Mouse (Mus musculus): Measurements from ENCODE around the gene 2310011J03Rik.

The 2310011J03Rik gene

DNA sequence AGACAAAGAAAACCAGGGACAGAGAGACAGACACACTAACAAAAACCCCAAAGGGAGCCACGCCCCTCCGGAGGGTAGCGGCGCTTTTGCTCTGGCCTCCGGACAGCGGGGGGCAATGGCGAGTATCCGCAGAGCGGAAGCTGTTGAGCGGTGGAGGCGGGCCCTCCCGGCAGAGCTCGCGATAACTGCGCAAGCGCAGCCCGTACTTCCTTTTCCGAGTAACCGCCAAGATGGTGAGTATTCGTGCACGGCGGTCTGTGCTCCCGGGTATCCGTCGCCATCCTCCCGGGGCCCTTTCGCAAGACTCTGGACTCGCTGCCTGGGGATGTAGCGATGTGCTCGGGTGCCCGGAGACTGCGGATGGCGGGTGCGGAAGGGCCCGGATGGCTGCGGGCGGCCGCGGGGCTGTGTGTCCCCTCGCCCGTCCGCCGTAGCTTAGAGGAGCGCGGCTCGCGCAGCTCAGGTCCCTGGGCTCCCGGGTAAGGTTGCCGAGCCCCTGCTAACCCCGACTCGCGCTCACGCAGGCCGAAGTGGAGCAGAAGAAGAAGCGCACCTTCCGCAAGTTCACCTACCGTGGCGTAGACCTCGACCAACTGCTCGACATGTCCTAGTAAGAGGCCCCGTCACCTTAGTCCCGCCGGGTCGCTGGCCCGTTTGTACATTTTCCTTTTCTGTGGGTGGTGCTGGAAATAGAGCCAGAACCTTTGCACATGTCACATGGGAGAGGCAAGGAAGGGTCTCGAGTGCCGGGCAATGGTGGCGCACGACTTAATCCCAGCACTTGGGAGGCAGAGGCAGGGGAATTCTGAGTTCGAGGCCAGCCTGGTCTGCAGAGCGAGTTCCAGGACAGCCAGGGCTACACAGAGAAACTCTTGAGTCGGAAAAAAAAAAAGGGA lies 27.8 kb downstream of the 2310011J03Rik start, which contains the start of gene Rps15:
Rps15 (plus strand) TSS at position 203 of the 896 bp plus-strand sequence.
- peak; percentile 96 for DNase-seq (ENCODE audit: low spot score)

DNA sequence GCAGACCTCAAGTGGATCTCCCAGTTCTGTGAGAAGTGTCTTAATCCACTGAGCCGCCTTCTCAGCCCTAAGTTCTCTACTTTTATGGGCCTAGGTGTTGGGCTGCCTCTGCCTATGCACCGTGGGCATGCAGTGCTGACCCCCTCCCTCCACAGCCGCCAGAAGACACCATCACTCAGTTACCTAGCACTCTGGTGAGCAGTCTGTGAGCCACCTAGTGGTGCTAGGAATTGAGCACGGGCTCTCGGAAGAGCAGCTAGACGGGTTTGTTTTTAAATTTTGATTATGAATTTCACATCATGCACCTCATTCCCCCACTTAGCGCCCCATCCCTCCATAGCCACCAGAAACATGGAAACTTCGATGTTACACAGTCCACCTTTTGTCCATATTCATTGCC lies 31.7 kb downstream of the 2310011J03Rik start:
- DNase-seq (ENCODE audit: low spot score) = no peak

DNA sequence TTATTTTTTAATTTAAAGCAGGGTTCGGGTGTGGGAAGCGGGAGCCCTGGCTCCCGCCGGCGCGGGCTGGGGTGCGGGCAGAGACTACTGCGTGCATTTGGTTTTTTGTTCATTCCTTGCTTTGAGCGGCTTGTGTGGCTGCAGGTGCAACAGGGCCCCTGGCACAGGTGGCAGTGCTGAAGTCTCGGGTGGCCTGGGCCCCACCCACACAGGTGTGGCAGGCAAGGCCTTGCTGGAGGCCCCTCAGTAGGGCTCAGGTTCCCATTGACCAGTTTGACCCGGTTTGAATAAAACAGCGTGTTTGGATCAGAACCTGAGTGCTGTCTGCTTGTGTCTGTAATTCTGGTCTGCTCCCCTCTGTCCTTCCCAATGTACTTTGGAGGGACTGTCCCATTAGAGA lies 32.2 kb downstream of the 2310011J03Rik start:
- DNase-seq (ENCODE audit: low spot score) = no peak

DNA sequence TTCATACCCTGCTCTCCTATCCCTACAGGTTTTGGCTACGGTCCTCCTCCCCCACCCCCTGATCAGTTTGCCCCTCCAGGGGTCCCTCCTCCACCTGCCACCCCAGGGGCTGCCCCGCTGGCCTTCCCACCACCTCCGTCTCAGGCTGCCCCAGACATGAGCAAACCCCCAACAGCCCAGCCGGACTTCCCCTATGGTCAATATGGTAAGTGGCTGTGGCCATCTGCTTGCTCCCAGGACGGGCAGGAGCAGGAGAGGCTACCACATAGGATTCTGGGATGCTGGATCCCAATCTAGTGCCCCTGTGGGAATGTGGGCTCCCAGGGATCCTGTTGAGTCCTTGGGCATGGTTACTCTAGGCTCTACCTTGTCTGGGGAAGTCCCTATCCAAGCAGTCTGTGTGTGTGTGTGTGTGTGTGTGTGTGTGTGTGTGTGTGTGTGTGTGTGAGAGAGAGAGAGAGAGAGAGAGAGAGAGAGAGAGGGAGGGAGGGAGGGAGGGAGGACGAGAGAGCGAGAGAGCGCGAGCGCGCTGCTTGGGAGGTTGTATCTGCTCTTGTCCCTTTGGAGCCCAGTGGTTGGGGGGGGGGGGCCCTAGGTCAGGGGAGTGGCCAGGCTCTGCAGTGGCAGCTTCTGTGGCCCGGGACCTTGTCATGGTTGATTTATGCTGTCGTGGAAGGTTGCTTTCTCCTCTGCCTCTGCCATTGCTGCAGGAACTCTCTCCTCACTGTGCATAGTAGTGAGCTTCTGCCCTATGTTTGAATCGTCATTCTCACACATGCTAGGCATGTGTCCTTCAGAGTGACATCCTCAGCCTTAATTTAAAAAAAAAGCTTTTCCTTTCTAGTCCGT lies 34.9 kb downstream of the 2310011J03Rik start:
- DNase-seq (ENCODE audit: low spot score) = no peak

DNA sequence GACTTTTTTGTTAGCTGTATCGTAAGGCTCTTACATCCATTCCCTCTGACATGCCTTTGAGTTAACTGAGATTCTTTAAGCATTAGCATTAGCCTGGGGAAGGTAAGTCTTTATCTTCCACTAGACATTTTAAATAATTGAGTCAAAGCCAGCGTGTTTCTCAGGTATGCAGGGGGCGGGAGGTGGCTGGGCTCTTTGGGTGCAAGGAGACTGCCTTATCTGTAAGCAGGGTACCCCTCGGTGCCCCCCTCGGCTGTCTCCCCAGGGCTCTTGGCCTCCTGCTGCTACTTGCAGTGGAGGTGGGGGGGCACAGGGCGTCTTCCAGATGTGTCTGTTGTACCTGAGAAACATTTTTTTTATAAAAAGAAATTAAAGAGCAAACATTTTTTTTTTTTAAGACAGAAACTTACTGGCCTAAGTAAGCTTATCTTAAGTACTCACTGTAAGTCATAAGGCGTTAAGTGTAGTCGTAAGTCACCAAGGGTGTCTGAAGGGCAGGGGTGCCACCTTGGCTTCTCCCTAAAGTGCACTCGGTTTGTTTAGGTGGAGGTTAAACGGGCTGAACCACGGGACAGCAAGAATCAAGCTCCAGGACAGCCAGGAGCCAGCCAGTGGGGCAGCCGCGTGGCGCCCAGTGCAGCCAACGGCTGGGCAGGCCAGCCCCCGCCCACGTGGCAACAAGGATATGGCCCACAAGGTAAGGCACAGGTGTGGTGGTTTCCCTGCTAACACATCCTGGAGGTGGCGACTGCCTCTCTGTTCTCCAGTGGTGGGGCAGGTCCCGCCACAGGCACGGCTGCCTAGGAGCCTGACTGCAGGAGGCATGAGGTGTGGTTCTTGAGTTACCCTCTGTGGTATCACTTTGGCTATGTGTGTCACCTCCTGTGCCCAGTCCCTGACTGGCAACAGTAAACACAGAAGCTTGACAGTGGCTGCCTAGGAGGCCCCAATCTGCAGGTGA lies 37.6 kb downstream of the 2310011J03Rik start:
- DNase-seq (ENCODE audit: low spot score) = peak; percentile 65

DNA sequence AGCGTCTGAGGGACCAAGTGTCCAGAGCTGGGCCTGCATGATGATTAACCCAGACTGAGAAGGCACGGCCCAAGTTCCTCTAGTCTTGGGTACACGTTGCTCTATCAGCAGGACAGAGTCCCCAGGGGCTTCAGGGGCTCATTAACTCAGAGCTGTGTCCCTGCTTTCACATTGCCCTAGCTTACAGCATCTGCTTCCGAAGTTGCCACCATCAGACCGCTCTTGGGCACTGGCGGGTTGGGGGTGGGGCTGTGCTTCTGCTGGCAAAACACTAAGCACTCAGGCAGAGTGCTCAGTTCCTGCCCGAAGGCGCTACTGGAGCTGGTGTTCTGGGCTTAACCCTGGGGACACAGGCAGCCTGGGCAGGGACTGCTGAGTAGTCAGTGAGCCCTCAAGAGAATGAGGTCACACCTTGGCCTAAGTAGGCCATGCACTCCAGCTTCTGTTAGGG lies 38.4 kb downstream of the 2310011J03Rik start:
- peak; percentile 81 for DNase-seq (ENCODE audit: low spot score)

DNA sequence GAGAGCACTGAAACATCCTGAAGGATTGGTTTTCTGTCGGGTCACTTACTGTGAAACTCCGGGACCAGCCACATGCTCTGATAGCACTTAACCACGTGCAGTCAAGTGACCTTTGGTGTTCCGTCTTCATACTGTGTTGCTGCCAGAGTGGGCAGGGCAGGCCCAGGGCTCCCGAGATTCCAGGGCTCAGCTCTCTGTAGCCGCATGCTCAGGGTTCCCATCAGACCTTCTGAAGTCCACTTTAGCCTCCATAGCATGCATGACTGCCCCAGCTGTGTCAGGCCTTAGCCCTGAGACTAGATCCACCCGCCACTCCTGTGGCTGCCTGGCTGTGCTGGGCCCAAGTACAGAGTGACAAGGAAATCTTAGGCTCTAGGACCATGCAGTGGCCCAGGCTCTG lies 39.0 kb downstream of the 2310011J03Rik start:
- DNase-seq (ENCODE audit: low spot score) = peak; percentile 63

DNA sequence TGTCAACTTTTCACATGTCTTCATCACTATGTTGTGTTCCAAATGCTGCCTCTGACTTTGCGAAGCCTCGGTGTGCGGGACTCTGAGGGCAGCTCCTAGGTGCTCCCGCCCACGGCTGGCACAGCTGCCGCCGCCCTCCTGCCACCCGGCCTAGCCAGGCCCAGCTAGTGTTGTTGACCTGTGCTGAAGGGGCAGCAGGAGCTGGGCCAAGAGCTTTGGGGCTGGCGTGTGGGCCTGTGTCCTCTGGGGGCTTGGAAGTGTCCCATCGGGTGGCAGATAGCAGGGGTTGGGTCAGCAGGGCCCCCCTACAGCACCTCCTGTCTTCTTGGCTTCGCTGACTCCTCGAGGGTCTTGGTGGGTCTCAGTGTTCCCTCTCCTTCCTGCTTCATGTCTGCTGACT lies 41.1 kb downstream of the 2310011J03Rik start:
- DNase-seq (ENCODE audit: low spot score) = no peak

DNA sequence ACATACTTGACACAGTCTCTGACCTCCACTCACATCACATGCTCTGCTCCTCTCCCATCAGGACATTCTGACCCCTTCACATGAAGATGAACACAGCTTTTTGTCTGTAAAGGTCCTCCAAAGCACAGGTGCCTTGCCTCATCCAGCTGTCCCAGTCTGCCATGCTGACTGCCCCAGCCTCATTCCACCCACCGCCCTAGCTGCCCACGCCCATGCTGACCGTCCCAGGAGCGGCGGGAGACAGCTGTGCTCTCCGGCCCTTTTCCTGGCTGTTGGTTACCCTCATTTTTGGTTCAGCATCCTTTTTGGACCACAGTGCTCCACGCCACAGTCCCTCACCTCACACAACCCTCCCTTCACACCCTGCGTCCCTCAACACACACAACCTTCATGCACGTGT lies 41.9 kb downstream of the 2310011J03Rik start:
- DNase-seq (ENCODE audit: low spot score) = no peak

DNA sequence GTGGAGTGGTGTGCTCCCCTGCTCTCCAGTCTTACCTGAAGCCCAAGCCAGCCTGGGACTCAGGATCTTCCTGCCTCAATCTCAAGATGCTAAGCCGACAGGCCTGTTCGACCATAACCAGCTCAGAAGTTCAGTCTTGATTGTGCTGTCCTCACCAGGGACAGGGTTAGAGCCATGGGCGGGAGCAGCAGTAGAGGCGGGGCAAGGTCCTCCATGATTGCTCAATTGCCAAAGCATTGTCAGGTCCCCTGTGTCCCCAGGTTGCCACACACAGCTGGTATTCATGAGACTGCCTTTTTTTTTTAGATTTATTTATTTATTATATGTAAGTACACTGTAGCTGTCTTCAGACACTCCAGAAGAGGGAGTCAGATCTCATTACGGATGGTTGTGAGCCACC lies 44.1 kb downstream of the 2310011J03Rik start:
- DNase-seq (ENCODE audit: low spot score) = no peak

DNA sequence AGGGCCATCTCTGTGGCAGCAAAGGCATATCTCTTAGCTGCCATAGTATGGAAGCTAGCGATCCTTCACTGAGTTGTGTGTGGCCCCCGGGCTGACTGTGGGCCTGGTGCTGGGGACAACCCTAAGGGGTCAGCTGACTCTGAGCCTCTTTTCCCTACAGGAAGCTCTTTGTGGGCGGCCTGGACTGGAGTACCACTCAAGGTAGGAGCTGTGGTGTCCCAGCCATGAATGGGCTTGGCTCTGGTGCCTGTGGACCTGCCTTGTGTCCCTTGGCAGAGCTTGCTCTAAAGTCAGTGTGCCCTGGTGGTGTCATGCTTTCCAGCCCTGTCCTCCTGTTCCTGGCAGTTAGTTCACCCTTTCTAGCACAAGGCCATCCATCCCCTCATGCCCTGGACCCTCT lies 46.5 kb downstream of the 2310011J03Rik start:
- peak; percentile 55 for DNase-seq (ENCODE audit: low spot score)

DNA sequence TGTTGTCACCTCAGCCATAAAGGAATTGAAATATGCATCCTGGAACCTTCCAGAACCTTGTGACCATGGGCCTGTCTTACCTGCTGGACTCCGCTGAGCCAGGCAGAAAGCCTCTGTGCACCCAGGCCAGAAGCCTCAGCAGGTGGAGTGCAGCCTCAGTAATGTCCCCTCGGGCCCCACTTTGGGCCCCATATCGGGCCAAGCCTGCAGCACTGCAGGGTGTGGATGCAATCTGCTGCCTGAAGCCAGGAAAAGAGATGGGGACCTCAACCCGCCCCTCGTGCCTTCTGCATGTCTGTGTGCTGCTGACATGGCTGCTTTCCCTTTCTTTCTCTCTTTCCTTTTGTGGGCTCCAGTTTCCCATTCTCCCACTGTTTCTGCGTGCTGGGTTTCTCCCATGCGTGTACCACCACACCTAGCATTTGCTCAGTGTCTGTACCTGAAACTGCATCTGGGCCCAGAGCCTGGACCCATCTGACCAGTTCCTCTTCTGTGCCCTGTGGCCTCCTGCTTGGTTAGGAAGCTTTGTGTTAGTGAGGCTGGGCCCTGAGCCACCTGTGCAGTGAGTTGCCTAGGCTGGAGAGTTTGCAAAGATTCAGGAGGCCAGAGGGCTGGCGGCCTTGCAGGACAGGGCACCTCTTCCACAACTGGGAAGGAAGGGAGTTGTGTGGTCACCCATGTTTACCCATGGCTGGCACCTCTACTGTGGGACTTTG lies 48.3 kb downstream of the 2310011J03Rik start:
- no peak for DNase-seq (ENCODE audit: low spot score)

DNA sequence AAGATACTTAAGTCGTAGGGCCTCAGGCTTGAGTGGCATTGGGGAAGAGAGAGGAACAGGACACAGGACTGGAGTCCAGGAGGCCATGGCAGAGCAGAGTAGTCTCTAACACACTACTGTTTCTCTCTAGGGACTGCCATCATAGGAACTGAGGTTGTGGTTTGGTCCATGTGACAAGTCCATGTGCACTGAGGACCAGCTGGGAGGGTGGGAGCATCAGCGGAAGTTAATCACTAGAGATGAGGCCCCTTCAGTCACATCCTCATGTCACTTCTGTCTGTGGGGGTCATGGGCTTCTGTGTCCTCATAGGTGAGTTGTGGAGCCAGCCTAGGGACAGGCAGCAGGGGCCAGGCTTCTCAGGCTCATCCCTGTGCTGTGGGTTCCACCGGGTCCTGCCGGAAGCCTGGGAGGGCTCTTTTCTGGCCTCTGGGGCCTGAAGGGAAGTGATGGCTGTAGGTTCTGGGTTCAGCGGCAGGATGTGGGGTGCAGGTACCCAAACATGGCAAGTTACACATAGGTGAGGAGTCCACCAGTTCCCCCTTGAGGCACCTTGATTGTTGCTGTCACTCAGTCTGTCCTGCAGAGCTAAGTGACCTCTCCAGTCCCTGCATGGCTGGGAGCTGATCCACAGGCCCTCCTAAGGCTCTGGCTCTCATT lies 49.0 kb downstream of the 2310011J03Rik start:
- DNase-seq (ENCODE audit: low spot score) = no peak

DNA sequence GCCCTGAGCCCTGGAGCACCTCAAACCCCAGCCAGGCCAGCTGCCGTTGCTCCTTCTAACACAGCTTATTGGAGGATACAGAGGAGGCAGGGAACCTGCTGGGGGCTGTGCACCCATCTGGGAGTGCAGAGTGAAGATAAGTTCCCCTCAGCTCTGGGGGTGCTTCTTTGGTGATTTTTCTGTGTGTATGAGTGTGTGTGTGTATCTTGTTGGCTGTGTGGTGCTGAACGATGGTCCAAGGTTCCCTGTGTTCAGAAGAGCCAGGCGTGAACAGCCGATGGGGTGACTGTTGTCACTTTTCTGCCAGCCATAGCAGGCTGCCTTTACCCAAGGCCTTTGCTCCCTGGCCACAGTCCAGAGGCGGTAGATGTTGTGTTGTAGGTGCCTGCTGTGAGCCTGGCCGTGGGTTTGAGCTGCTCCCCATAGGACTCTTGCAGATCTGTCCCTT lies 49.6 kb downstream of the 2310011J03Rik start:
- DNase-seq (ENCODE audit: low spot score) = no peak

DNA sequence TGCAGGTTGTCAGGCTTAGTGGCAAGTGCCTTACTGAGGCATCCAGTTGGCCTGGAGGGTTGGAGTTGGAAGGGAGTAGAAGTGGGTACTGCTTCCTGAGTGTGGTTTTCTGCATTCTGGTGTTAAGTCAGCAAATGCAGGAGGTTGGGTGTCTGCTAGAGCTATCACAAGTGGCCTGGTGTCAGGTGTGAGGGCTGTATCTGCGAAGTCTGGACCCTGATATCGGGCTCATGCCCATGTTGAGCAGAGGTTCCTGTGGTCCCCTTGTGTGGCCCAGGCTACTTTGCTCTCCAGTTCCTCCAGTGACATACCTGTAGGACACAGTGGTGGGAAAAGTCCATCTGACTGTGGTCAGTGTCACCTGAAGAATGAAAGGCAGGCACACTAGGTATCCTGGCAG lies 50.2 kb downstream of the 2310011J03Rik start:
- DNase-seq (ENCODE audit: low spot score) = no peak

Data from lung, postnatal 25 days (tissue).